Mouse (Mus musculus): Measurements from ENCODE around the gene Rfx5. TPM values are rescaled to one million over a fixed set of nuclear protein-coding genes. Genes with fewer than 3 reads are reported as not detected.

Rfx5 gene
- total RNA-seq (2023), result 30.4 TPM

DNA sequence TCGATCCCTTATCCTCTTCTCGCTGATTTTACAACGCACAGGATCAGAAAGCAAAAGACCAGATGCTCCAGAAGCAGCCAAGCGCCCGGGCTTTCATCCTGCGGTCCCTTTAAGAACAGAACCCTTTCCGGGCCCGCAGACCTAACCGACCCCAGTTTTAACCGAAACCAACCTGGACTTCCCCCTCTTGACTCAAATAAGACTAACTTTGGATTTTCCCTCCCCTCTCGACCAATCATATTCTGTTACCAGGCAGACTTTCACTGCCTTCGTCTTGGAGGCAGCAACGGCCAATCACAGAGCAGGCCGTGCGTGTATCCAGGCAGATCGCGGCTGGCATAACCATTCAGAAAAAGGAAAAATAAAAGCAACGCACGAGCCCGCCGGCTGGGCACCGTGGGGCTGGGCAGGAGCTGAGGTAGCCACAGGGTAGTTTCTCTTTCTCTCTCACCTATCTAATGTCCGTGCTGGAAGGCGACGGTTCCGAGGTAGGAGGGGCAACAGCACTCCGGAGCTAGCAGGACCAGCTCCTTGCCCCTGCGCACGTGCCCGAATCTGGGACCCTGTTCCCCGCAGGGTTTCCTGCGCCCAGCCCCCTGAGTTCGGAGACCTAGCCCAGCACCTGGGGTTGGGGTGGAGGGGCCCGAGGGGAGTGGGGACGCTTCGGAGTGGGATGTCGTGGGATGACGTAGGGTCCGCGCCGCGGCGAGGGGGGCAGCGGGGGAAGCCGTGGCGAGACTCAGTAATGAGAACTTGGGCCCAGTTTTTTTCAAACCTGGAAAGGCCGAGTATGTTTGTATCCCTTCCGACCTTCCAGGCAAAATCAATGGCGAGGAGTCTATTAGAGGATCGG is at the start of gene Rfx5:
Gene Rfx5 (plus strand): TSS at position 312 of the 853 bp plus-strand sequence.

GRCm38 (mm10) chr3:94932809-94933564 is 20.9 kb upstream of the Rfx5 start, which contains the start of gene Selenbp1:
Gene Selenbp1, plus strand, starts transcription at chr3:94933056.

GRCm38 (mm10) chr3:94974528-94975422 is 20.9 kb downstream of the Rfx5 start, which contains the start of gene Pi4kb:
Gene Pi4kb, plus strand, starts transcription at chr3:94974731.

Other genes with a start within 250 kb of the Rfx5 start
- gene Cgn, start 167.6 kb upstream of the Rfx5 start, total RNA-seq (2023), result 0.71 TPM
- gene Pogz, start 116.5 kb upstream of the Rfx5 start, total RNA-seq (2023), result 84.4 TPM
- gene Psmb4, start 67.1 kb upstream of the Rfx5 start, total RNA-seq (2023), result 200 TPM
- gene Selenbp1, start 21.0 kb upstream of the Rfx5 start, total RNA-seq (2023), result 1.6 TPM
- gene Pi4kb, start 20.7 kb downstream of the Rfx5 start, total RNA-seq (2023), result 50.0 TPM
- gene Zfp687, start 61.4 kb downstream of the Rfx5 start, total RNA-seq (2023), result 67.3 TPM
- 130 TPM for gene Psmd4, start 88.5 kb downstream of the Rfx5 start, total RNA-seq (2023)
- gene Pip5k1a, start 152.9 kb downstream of the Rfx5 start, total RNA-seq (2023), result 43.9 TPM
- 46.8 TPM for gene Vps72, start 156.9 kb downstream of the Rfx5 start, total RNA-seq (2023)
- 1.7 TPM for gene Tmod4, start 170.4 kb downstream of the Rfx5 start, total RNA-seq (2023)
- 91.4 TPM for gene Scnm1, start 179.9 kb downstream of the Rfx5 start, total RNA-seq (2023)
- 6.5 TPM for gene Lysmd1, start 180.0 kb downstream of the Rfx5 start, total RNA-seq (2023)
- 102 TPM for gene Tnfaip8l2, start 188.3 kb downstream of the Rfx5 start, total RNA-seq (2023)
- gene Sema6c, start 206.4 kb downstream of the Rfx5 start, total RNA-seq (2023), result 2.5 TPM